Mouse (Mus musculus) forebrain, postnatal 0 days (tissue): ENCODE measurements around the gene Scn4b. TPM values are rescaled to one million over a fixed set of nuclear protein-coding genes. Genes with fewer than 3 reads are reported as not detected.

Experiments
- ATAC-seq: fragments of 200-750 bp; cut with Nextera tagmentation; 2 replicates; pipeline ENCODE4 v1.8.0; 2017; ENCODE audit warnings: mild to moderate bottlenecking, moderate library complexity
- DNase-seq: peaks from one replicate; pipeline ENCODE4 v3.0.0-alpha.2; 2015
- H3K27ac ChIP-seq: fragments of 300-500 bp; sonication (generic); 2 replicates; pipeline ENCODE4 v1.5.1; 2014; ENCODE audit warnings: low read depth, mild to moderate bottlenecking, antibody characterized with exemption, low read length, moderate library complexity, mixed read lengths
- H3K27me3 ChIP-seq: fragments of 300-500 bp; sonication (generic); 2 replicates; pipeline ENCODE4 v1.6.1; 2014; ENCODE audit warnings: mild to moderate bottlenecking, low read length, mixed read lengths; ENCODE audit not compliant: insufficient read depth
- H3K36me3 ChIP-seq: fragments of 300-500 bp; sonication (generic); 2 replicates; pipeline ENCODE4 v1.6.1; 2014; ENCODE audit warnings: mild to moderate bottlenecking, moderate library complexity; ENCODE audit not compliant: insufficient read depth
- H3K4me1 ChIP-seq: fragments of 300-500 bp; sonication (generic); 2 replicates; pipeline ENCODE4 v1.6.1; 2014; ENCODE audit warnings: antibody characterized with exemption; ENCODE audit not compliant: insufficient read depth
- H3K4me2 ChIP-seq: fragments of 300-500 bp; sonication (generic); 2 replicates; pipeline ENCODE4 v1.6.1; 2014; ENCODE audit warnings: low read depth, mild to moderate bottlenecking, moderate library complexity
- H3K4me3 ChIP-seq: fragments of 300-500 bp; sonication (generic); 2 replicates; pipeline ENCODE4 v1.5.1; 2014; ENCODE audit warnings: low read depth, low read length, mixed read lengths
- H3K9ac ChIP-seq: fragments of 300-500 bp; sonication (generic); 2 replicates; pipeline ENCODE4 v1.6.1; 2014; ENCODE audit warnings: mild to moderate bottlenecking
- H3K9me3 ChIP-seq: fragments of 300-500 bp; sonication (generic); 2 replicates; pipeline ENCODE4 v1.6.1; 2016; ENCODE audit warnings: low read length
- CTCF ChIP-seq: sonication (generic); IDR thresholded peaks from 2 replicates; pipeline ENCODE4 v1.5.1; 2016; ENCODE audit warnings: antibody characterized with exemption, control low read depth, low read depth
- WGBS: fragments of 180-500 bp; shearing (Covaris S2); extraction: QIAGEN DNeasy Blood & Tissue Kit; methylation state at CpG from one replicate; pipeline ENCODE4 v1.1.7; 2014; 5-methylcytosine and 5-hydroxymethylcytosine counted together
- polyA plus RNA-seq: library from polyadenylated mRNA; unstranded; fragments of >200 nt; fragmentation: Nextera tagmentation; extraction: Ambion mirVana; gene quantifications from 2 replicates; pipeline ENCODE4 v1.2.1, GENCODE M21; 2015
- total RNA-seq: library from RNA; depleted of rRNA; stranded (reverse); fragments of >200 nt; gene quantifications from 2 replicates; pipeline ENCODE4 v1.2.3, GENCODE M21; 2014; rRNA removed

Gene Scn4b
- total and polyA plus RNA-seq, 2 experiments from 2014 or later = 0.43 to 0.59 TPM

DNA sequence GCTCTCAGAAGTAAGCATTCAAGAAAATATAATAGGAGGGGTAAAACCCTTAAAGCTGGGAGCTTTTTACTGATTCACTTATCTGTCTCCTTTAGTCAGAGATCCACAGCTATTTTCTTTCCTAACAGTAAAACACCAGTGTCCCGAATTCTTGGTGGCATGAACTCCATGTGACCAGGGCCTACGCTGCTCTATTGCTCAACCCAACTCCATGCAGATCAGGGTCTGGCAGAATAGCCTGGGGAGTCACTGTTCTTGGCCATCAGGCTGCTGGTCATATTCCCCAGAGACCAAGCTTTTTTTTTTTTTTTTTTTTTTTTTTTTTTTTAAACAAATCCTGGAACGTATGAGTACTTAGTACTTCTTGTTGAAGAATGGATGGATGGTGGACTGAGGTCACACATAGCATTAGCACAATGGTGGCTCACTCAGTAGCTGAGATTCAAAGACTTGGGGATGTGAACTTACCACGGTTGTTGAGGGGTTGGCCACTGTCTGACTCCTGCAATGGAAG, 51.5 kb downstream of the Scn4b start:
- Histone ChIP-seq H3K27me3 (no peaks in the 10 kb centered on the region), H3K4me3 (no peak overlapping the region), H3K27ac (no peak overlapping the region), H3K4me2 (no peak overlapping the region), H3K4me1 (no peaks in the 10 kb centered on the region), H3K36me3 (no peaks in the 10 kb centered on the region), H3K9ac (no peak overlapping the region), H3K9me3 (no peaks in the 10 kb centered on the region)
- 87% methylated on average over 4 of the region's 4 CpGs for WGBS
- ATAC-seq (no peak), DNase-seq (no peak)
- TF ChIP-seq CTCF = no peak

DNA sequence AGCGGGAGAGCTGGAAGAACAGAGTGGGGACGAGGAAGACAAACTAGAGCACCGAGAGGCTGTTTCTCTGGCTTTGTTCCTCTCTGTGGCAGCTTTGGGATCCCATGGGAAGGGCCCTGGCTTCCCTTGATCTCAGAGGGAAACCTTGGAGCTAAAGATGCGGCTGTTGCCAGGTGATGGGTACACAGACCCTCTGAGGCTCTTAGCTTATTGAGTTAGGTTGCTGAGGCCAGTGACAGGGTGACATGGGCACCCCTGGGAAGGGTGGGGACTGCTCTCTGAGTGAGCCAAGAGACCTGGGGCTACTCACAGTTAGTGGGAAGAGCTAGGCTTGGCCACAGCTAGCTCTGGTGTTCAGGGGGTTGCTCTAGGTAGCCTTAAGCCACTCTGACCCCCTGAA, 57.3 kb downstream of the Scn4b start:
- DNase-seq = no peak
- WGBS = 70% methylated on average over 4 of the region's 4 CpGs
- Histone ChIP-seq H3K4me2 (no peak overlapping the region), H3K27ac (no peak overlapping the region), H3K9me3 (no peaks in the 10 kb centered on the region), H3K36me3 (no peaks in the 10 kb centered on the region), H3K4me3 (no peak overlapping the region), H3K9ac (no peak overlapping the region), H3K4me1 (no peaks in the 10 kb centered on the region), H3K27me3 (no peaks in the 10 kb centered on the region)
- no peak for TF ChIP-seq CTCF
- no peak for ATAC-seq

GRCm38 (mm10) chr9:45196125-45196830, 58.1 kb downstream of the Scn4b start:
- DNase-seq = no peak
- ATAC-seq = no peak
- no peak for TF ChIP-seq CTCF
- H3K27ac ChIP-seq = no peak overlapping the region
- WGBS = 69% methylated on average over 8 of the region's 8 CpGs
- H3K9ac ChIP-seq = no peak overlapping the region
- H3K27me3 ChIP-seq = no peaks in the 10 kb centered on the region
- H3K4me3 ChIP-seq = no peak overlapping the region
- H3K4me2 ChIP-seq = no peak overlapping the region
- no peaks in the 10 kb centered on the region for H3K36me3 ChIP-seq
- H3K4me1 ChIP-seq = no peaks in the 10 kb centered on the region
- H3K9me3 ChIP-seq = no peaks in the 10 kb centered on the region

DNA sequence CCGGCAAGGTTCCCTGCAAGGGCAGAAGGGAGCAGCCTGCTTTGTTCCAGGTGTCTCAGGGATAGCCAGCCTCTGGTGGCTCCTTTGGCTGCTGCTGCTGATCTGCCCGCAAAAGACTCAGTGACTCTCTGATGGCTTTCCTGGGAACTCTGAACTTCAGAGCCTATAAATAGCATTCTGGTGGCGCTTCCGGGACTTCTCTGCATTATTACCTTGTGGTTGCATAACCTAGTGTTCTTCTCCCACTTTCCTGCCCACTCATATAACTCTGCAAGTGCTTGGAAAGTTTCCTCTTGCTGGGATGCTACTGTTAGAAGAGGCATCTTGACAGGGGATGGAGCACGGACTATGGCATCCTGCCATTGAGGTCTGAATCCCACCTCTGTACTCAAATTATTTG, 59.4 kb downstream of the Scn4b start:
- Histone ChIP-seq H3K4me1 (no peaks in the 10 kb centered on the region), H3K9ac (no peak overlapping the region), H3K36me3 (no peaks in the 10 kb centered on the region), H3K27me3 (no peaks in the 10 kb centered on the region), H3K9me3 (no peaks in the 10 kb centered on the region), H3K4me2 (no peak overlapping the region), H3K27ac (no peak overlapping the region), H3K4me3 (no peak overlapping the region)
- no peak for TF ChIP-seq CTCF
- 87% methylated on average over 5 of the region's 5 CpGs for WGBS
- ATAC-seq (no peak), DNase-seq (no peak)

GRCm38 (mm10) chr9:45201319-45201947, 63.2 kb downstream of the Scn4b start:
- H3K9ac ChIP-seq = no peak overlapping the region
- DNase-seq (no peak), ATAC-seq (no peak)
- no peak overlapping the region for H3K27ac ChIP-seq
- H3K27me3 ChIP-seq = no peaks in the 10 kb centered on the region
- no peaks in the 10 kb centered on the region for H3K4me1 ChIP-seq
- no peaks in the 10 kb centered on the region for H3K36me3 ChIP-seq
- H3K4me3 ChIP-seq = no peak overlapping the region
- no peak overlapping the region for H3K4me2 ChIP-seq
- no peaks in the 10 kb centered on the region for H3K9me3 ChIP-seq
- 87% methylated on average over 5 of the region's 5 CpGs for WGBS
- TF ChIP-seq CTCF = no peak

DNA sequence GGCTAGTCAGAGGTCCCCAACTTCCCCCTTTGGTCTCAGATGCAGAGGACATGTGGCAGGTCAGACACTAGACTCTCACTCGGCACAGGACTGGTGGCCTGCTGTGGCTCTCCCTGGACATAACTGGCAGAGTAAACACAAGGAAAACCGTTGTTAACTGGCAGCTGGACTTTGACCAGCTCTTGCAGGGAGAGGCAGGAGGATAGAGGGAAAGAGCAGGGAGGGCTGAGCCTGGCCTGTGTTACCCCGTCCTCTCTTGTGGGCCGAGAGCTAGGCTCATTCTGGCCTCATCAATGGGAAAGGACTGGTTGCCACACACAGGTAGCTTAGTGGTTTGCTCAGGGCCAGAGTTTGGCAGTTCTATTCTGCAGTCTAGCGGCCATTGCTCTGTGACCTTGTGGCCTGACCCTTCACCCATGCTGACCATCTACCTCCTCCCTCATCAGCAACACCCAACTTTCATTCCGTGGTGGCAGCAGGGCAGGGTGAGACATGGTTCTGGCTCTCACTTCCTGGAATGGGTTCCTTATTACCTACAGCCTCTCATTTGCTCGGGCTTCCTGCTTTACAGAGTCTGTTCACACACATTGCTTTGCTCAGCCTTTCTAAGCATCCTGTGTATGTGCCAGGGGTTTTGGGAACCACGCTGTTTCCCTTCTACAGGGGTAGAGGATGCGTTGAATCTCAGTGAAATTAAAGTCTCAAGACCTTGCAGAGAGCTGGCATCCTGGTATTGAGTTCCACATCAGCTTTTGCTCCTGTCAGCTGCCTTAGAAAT, 64.0 kb downstream of the Scn4b start:
- no peak overlapping the region for H3K27ac ChIP-seq
- H3K9me3 ChIP-seq = no peaks in the 10 kb centered on the region
- no peak for ATAC-seq
- no peak for TF ChIP-seq CTCF
- H3K4me1 ChIP-seq = no peaks in the 10 kb centered on the region
- no peak overlapping the region for H3K9ac ChIP-seq
- no peak overlapping the region for H3K4me2 ChIP-seq
- no peaks in the 10 kb centered on the region for H3K27me3 ChIP-seq
- WGBS = 75% methylated on average over 9 of the region's 9 CpGs
- no peak overlapping the region for H3K4me3 ChIP-seq
- no peaks in the 10 kb centered on the region for H3K36me3 ChIP-seq
- DNase-seq = no peak

Other genes starting within 250 kb of the Scn4b start
- 216 and 362 TPM in 2 replicates for gene Atp5l, start 217.7 kb upstream of the Scn4b start, total RNA-seq
- 859 and 1,152 TPM in 2 replicates for gene Atp5l, start 217.7 kb upstream of the Scn4b start, polyA plus RNA-seq
- gene Ube4a, start 172.8 kb upstream of the Scn4b start, total RNA-seq = 40.9 and 51.5 TPM in 2 replicates
- 22.6 and 28.9 TPM in 2 replicates for gene Ube4a, start 172.8 kb upstream of the Scn4b start, polyA plus RNA-seq
- not detected in 2 replicates for gene Cd3g, start 158.0 kb upstream of the Scn4b start, total RNA-seq
- not detected in 2 replicates for gene Cd3g, start 158.0 kb upstream of the Scn4b start, polyA plus RNA-seq
- not detected in 2 replicates for gene Cd3d, start 156.6 kb upstream of the Scn4b start, total RNA-seq
- gene Cd3d, start 156.6 kb upstream of the Scn4b start, polyA plus RNA-seq = not detected in 2 replicates
- gene Cd3e, start 128.8 kb upstream of the Scn4b start, total RNA-seq = not detected in 2 replicates
- gene Cd3e, start 128.8 kb upstream of the Scn4b start, polyA plus RNA-seq = 0.19 TPM in 1 of 2 replicates, not detected in the other
- 2.2 and 4.6 TPM in 2 replicates for gene Mpzl2, start 98.6 kb upstream of the Scn4b start, total RNA-seq
- gene Mpzl2, start 98.6 kb upstream of the Scn4b start, polyA plus RNA-seq = 2.0 and 2.3 TPM in 2 replicates
- gene Mpzl3, start 83.2 kb upstream of the Scn4b start, total RNA-seq = 1.8 and 3.7 TPM in 2 replicates
- gene Mpzl3, start 83.2 kb upstream of the Scn4b start, polyA plus RNA-seq = 0.62 and 1.1 TPM in 2 replicates
- 0.23 TPM in 1 of 2 replicates, not detected in the other for gene Jaml, start 59.2 kb upstream of the Scn4b start, total RNA-seq
- gene Jaml, start 59.2 kb upstream of the Scn4b start, polyA plus RNA-seq = 0.16 and 0.19 TPM in 2 replicates
- gene Scn2b, start 20.6 kb upstream of the Scn4b start, total RNA-seq = 8.6 and 11.5 TPM in 2 replicates
- gene Scn2b, start 20.6 kb upstream of the Scn4b start, polyA plus RNA-seq = 3.6 and 5.4 TPM in 2 replicates
- gene BC049352, start 43.6 kb downstream of the Scn4b start, total RNA-seq = 0.38 TPM in 1 of 2 replicates, not detected in the other
- gene BC049352, start 43.6 kb downstream of the Scn4b start, polyA plus RNA-seq = 0.28 and 0.47 TPM in 2 replicates
- not detected in 2 replicates for gene Tmprss4, start 65.7 kb downstream of the Scn4b start, total RNA-seq
- gene Tmprss4, start 65.7 kb downstream of the Scn4b start, polyA plus RNA-seq = not detected in 2 replicates
- 1.4 and 1.6 TPM in 2 replicates for gene Il10ra, start 130.8 kb downstream of the Scn4b start, total RNA-seq
- 0.46 and 0.48 TPM in 2 replicates for gene Il10ra, start 130.8 kb downstream of the Scn4b start, polyA plus RNA-seq
- not detected in 2 replicates for gene Tmprss13, start 180.7 kb downstream of the Scn4b start, total RNA-seq
- 0.05 TPM in 1 of 2 replicates, not detected in the other for gene Tmprss13, start 180.7 kb downstream of the Scn4b start, polyA plus RNA-seq
- gene Fxyd6, start 231.8 kb downstream of the Scn4b start, total RNA-seq = 412 and 499 TPM in 2 replicates
- gene Fxyd6, start 231.8 kb downstream of the Scn4b start, polyA plus RNA-seq = 739 and 836 TPM in 2 replicates